Comparison of ENCODE assay signal across 24 mouse cellular contexts in genomic region chr16:22140861-22141260, GRCm38 (mm10). TPM values are rescaled to one million over a fixed set of nuclear protein-coding genes. Genes with fewer than 3 reads are reported as not detected.
DNase-seq lines count a peak whose midpoint lies in the region; ATAC-seq lines count a peak whose summit lies in the region.
"Had no signal": no experiment of that assay in that cellular context is flagged by ENCODE, and none has a peak within 500 bp of the region (broad histone marks: within the 10 kb centered on the region; RNA-seq: fewer than 3 reads in every experiment).

No protein-coding gene starts in this region.

- no peak overlapping the region for H3K9ac ChIP-seq in kidney, embryonic 15.5 days
- H3K9ac ChIP-seq: hindbrain, embryonic 13.5 days; lung, embryonic 14.5 days had no signal

- H3K4me2 ChIP-seq in kidney, embryonic 15.5 days = no peak overlapping the region
- H3K4me2 ChIP-seq: hindbrain, embryonic 13.5 days; lung, embryonic 14.5 days had no signal

- H3K36me3 ChIP-seq in kidney, embryonic 15.5 days = peaks cover 11% of the 10 kb centered on the region
- H3K36me3 ChIP-seq in embryonic facial prominence, embryonic 10.5 days (replicated peaks) = peaks cover 49% of the 10 kb centered on the region
- H3K36me3 ChIP-seq: hindbrain, embryonic 13.5 days had no signal

- no peak for ATAC-seq in kidney, embryonic 15.5 days (replicated peaks; ENCODE audit: low FRiP score)
- ATAC-seq: CD4-positive, CD25-positive, alpha-beta regulatory T cell, adult 4 months had no signal

- no peaks in the 10 kb centered on the region for H3K9me3 ChIP-seq in kidney, embryonic 15.5 days (replicated peaks)
- H3K9me3 ChIP-seq in embryonic facial prominence, embryonic 10.5 days = no peaks in the 10 kb centered on the region
- H3K9me3 ChIP-seq: forebrain, embryonic 10.5 days; hindbrain, embryonic 13.5 days; midbrain, embryonic 10.5 days had no signal

- 0 out of 2 replicates have a peak overlapping the region, but pooled peaks have one; percentile 6 for H3K27ac ChIP-seq in kidney, embryonic 15.5 days
- H3K27ac ChIP-seq in embryonic facial prominence, embryonic 10.5 days (replicated peaks) = no peak overlapping the region
- H3K27ac ChIP-seq: forebrain, embryonic 10.5 days; hindbrain, embryonic 13.5 days; kidney, postnatal 0 days; macrophage; midbrain, embryonic 10.5 days; stomach, postnatal 0 days had no signal

- WGBS in kidney, embryonic 15.5 days = 42% methylated on average over 6 of the region's 6 CpGs
- WGBS in embryonic facial prominence, embryonic 10.5 days = 81% methylated on average over 6 of the region's 6 CpGs

- H3K4me3 ChIP-seq in kidney, embryonic 15.5 days (replicated peaks) = no peak overlapping the region
- no peak overlapping the region for H3K4me3 ChIP-seq in embryonic facial prominence, embryonic 10.5 days
- H3K4me3 ChIP-seq: forebrain, embryonic 10.5 days; hindbrain, embryonic 13.5 days; midbrain, embryonic 10.5 days had no signal

- peaks cover 35% of the 10 kb centered on the region for H3K4me1 ChIP-seq in kidney, embryonic 15.5 days
- 0 out of 2 replicates have a peak, but pooled peaks cover 7% of the 10 kb centered on the region for H3K4me1 ChIP-seq in embryonic facial prominence, embryonic 10.5 days
- H3K4me1 ChIP-seq: hindbrain, embryonic 13.5 days had no signal

- H3K27me3 ChIP-seq in kidney, embryonic 15.5 days = no peaks in the 10 kb centered on the region
- H3K27me3 ChIP-seq in embryonic facial prominence, embryonic 10.5 days (replicated peaks; ENCODE audit: low read depth, poor library complexity, severe bottlenecking) = no peaks in the 10 kb centered on the region
- H3K27me3 ChIP-seq: hindbrain, embryonic 13.5 days had no signal

- DNase-seq in heart, adult 11 months = peak; percentile 73
- DNase-seq in heart, adult 18-20 months = no peak
- peak; percentile 15 for DNase-seq in testis, postnatal 10 days (ENCODE audit: low spot score)
- DNase-seq in testis, postnatal 14 days (ENCODE audit: low spot score) = no peak
- no peak for DNase-seq in lung, postnatal 14 days
- DNase-seq in embryonic facial prominence, embryonic 10.5 days (ENCODE audit: low spot score) = no peak
- DNase-seq: adrenal gland, adult 2 months; cerebellum, adult 2 months; cerebellum, postnatal 36 days; gastrocnemius, postnatal 10 days; left cerebral cortex, postnatal 4 days; liver; lung, embryonic 14.5 days; retina, postnatal 1 day; thymus, postnatal 14 days had no signal

RNA-seq across cellular contexts. Expression of gene Igf2bp2, which starts 22.2 kb away (rescaled TPM):
- total RNA-seq in heart, adult 18-20 months (2021) = 1 to 10 TPM; 4.1 to 6.1 TPM
- polyA plus RNA-seq in kidney, embryonic 15.5 days (2015; fragmentation: Nextera tagmentation; extraction: Ambion mirVana) = 97.9 and 103 TPM in 2 replicates
- polyA plus RNA-seq in embryonic facial prominence, embryonic 10.5 days (2016; fragmentation: Nextera tagmentation; extraction: Ambion mirVana) = 174 and 198 TPM in 2 replicates
- total RNA-seq: monocyte, adult 5-6 weeks had no signal

Comparison
In these comparisons a context has a peak if more than half of its experiments do, and no peak if none do; other contexts are left out.
1. DNase-seq: peak in heart, adult 11 months (single experiment) and testis, postnatal 10 days (single experiment); none in heart, adult 18-20 months (0 of 2), testis, postnatal 14 days (single experiment), lung, postnatal 14 days (single experiment) and embryonic facial prominence, embryonic 10.5 days (single experiment).